Mouse (Mus musculus): ENCODE data around the gene Aff1. TPM values are rescaled to one million over a fixed set of nuclear protein-coding genes. Genes with fewer than 3 reads are reported as not detected.
A peak's percentile ranks its signal among the peaks of the same experiment; 100 is the strongest.

The Aff1 gene
- polyA plus RNA-seq, 1 experiment, result 16.2 TPM

DNA sequence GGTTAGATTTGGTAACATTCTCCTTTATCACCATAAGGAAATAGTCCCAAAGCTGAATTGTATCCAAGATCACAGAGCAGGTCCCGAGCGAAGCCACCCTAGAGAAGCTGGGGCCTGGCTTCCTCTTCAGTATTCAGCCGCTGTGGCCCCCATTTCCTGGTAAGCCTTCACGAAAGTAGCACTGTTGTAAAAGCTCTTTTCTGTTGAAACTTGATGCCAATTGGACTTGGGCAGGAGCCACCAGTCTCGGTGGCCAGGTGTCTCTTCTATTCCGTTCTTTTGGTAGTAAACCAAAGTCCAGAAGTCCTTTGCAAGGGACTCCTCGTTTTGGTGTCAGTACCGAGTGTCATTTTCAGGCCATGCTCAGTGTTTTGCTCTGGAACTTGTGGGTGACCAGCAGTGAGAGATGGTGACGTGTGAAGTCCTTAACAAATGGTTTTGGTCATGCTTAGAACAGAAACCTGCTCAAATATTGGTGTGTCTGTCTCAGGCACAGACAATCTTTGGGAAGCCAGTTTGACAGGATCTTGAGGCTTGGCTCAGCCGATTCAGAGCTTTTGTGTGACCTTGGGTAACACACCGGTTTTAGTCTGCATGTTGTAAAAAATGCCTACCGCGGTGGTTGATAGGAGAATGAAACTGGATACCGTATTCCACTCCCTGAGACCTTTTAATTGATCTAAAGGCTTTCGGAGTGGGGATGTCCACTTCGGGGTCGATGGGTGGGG lies 114.8 kb downstream of the Aff1 start:
- Histone ChIP-seq H3K27ac (ENCODE audit: insufficient read depth, low read length) (no peak overlapping the region), H3K4me1 (ENCODE audit: control insufficient read depth, insufficient read depth, insufficient read length) (peaks cover 3% of the 10 kb centered on the region; the same call in 1 of the 2 replicates), H3K27me3 (ENCODE audit: control insufficient read depth, insufficient read depth, low read length) (no peaks in the 10 kb centered on the region), H3K4me3 (ENCODE audit: extremely low read depth, insufficient read depth, insufficient read length) (no peak overlapping the region), H3K36me3 (ENCODE audit: control insufficient read depth, insufficient read depth, low read length) (peaks cover 6% of the 10 kb centered on the region)
- WGBS, result 71% methylated on average over 17 of the region's 17 CpGs
- no peak for TF ChIP-seq POLR2A (IDR thresholded peaks at IDR 0.05; ENCODE audit: low read depth, low read length)
- no peak for TF ChIP-seq CTCF (IDR thresholded peaks at IDR 0.05; ENCODE audit: extremely low read depth, insufficient read depth, insufficient read length, insufficient replicate concordance)
- peak in 1 of 2 experiments; percentile 11 for DNase-seq (ENCODE audit: low read depth in 1 of 2, low spot score in 2 of 2)

DNA sequence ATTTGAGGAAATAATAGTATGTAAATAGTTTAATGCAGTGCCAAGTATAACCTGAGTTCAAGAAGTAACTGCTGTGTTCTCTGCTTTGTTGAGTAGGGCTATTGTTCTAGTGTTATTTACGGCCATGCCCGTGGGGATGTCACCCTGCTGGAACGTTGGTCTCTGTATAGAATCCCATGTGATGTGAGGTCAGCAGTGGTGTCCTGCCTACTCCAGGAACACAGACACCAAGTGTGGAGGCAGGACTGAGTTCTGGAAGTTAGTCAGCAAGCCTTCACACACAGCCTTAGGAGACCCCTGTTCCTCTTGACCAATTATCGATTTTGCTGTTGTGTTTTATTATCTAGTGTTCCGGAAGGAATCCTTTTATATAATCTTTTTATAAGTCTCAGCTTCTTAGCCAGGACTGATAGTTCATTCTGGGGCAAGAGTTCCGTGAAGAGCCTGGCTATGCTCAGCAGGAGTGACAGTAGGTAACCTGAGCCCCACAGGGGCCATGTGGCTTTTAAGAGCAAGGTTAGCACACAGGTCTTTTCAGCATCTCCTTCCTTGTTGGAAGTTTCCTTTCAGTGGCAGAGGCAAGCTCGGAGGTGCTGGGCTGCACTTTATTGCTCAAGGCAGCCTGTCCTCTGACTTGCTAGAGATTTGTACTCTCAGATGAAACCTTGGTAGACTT lies 115.6 kb downstream of the Aff1 start:
- no peak for TF ChIP-seq POLR2A (IDR thresholded peaks at IDR 0.05; ENCODE audit: low read depth, low read length)
- no peak for TF ChIP-seq CTCF (IDR thresholded peaks at IDR 0.05; ENCODE audit: extremely low read depth, insufficient read depth, insufficient read length, insufficient replicate concordance)
- H3K27ac ChIP-seq (ENCODE audit: insufficient read depth, low read length), result no peak overlapping the region
- peaks cover 9% of the 10 kb centered on the region for H3K36me3 ChIP-seq (ENCODE audit: control insufficient read depth, insufficient read depth, low read length)
- H3K4me1 ChIP-seq (ENCODE audit: control insufficient read depth, insufficient read depth, insufficient read length), result peaks cover 3% of the 10 kb centered on the region; the same call in 1 of the 2 replicates
- 88% methylated on average over 7 of the region's 7 CpGs for WGBS
- no peaks in the 10 kb centered on the region for H3K27me3 ChIP-seq (ENCODE audit: control insufficient read depth, insufficient read depth, low read length)
- DNase-seq (ENCODE audit: low read depth in 1 of 2, low spot score in 2 of 2), result no peak
- H3K4me3 ChIP-seq (ENCODE audit: extremely low read depth, insufficient read depth, insufficient read length), result no peak overlapping the region

DNA sequence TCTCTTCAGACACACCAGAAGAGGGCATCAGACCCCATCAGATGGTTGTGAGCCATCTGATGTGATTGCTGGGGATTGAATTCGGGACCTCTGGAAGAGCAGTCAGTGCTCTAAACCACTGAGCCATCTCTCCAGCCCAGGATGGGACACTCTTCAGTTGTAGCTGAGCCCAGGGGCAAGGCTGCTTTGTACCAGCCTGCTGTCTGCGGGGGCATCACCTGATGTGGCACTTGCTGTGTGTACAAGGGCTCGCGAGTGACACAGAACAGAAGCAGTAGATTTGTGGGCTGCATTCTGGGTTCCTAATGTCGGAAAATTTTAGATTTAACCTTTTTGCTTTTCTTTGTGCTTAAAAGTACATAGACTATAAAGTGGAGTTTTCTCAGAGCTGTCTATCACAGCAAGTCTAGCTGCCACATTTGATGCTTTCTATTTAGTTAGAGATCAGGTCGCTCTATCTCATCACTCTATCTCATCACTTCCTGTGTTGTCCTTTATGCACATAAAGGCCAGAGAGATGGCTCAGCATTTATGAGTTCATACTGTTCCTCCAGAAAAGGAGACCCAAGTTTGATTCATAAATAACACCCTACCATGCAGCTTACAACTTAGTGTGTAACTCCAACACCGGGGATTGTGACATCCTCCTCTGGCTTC lies 117.6 kb downstream of the Aff1 start:
- 75% methylated on average over 7 of the region's 7 CpGs for WGBS
- Histone ChIP-seq H3K4me3 (ENCODE audit: extremely low read depth, insufficient read depth, insufficient read length) (no peak overlapping the region), H3K36me3 (ENCODE audit: control insufficient read depth, insufficient read depth, low read length) (peaks cover 12% of the 10 kb centered on the region), H3K4me1 (ENCODE audit: control insufficient read depth, insufficient read depth, insufficient read length) (peaks cover 3% of the 10 kb centered on the region; the same call in 1 of the 2 replicates), H3K27ac (ENCODE audit: insufficient read depth, low read length) (no peak overlapping the region), H3K27me3 (ENCODE audit: control insufficient read depth, insufficient read depth, low read length) (no peaks in the 10 kb centered on the region)
- TF ChIP-seq CTCF (IDR thresholded peaks at IDR 0.05; ENCODE audit: extremely low read depth, insufficient read depth, insufficient read length, insufficient replicate concordance), result no peak
- no peak for TF ChIP-seq POLR2A (IDR thresholded peaks at IDR 0.05; ENCODE audit: low read depth, low read length)
- no peak for DNase-seq (ENCODE audit: low read depth in 1 of 2, low spot score in 2 of 2)

DNA sequence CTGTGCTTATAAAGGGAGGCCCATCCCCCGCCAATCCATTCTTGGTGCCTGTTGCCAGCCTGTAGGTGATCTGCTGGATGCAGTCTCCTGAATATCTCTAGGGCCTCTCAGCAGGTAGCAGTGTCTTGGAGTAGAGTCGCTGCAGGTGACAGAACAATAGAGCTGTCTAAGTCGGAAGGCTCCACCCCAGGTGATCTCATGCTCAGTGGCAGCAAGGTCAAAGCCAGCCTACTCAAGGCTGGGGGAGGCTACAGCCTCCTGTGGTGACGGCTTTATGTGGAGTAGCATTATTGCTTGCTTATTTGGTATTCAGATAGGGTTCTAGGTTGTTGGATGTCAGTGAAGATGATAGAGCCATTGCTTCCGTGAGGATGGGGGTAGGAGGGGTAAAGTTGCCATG lies 121.1 kb downstream of the Aff1 start:
- Histone ChIP-seq H3K36me3 (ENCODE audit: control insufficient read depth, insufficient read depth, low read length) (peaks cover 12% of the 10 kb centered on the region), H3K4me1 (ENCODE audit: control insufficient read depth, insufficient read depth, insufficient read length) (no peaks in the 10 kb centered on the region), H3K27ac (ENCODE audit: insufficient read depth, low read length) (no peak overlapping the region), H3K4me3 (ENCODE audit: extremely low read depth, insufficient read depth, insufficient read length) (no peak overlapping the region), H3K27me3 (ENCODE audit: control insufficient read depth, insufficient read depth, low read length) (no peaks in the 10 kb centered on the region)
- TF ChIP-seq POLR2A (IDR thresholded peaks at IDR 0.05; ENCODE audit: low read depth, low read length) (no peak), CTCF (IDR thresholded peaks at IDR 0.05; ENCODE audit: extremely low read depth, insufficient read depth, insufficient read length, insufficient replicate concordance) (no peak)
- WGBS, result 96% methylated on average over 5 of the region's 5 CpGs
- DNase-seq (ENCODE audit: low read depth in 1 of 2, low spot score in 2 of 2), result no peak

DNA sequence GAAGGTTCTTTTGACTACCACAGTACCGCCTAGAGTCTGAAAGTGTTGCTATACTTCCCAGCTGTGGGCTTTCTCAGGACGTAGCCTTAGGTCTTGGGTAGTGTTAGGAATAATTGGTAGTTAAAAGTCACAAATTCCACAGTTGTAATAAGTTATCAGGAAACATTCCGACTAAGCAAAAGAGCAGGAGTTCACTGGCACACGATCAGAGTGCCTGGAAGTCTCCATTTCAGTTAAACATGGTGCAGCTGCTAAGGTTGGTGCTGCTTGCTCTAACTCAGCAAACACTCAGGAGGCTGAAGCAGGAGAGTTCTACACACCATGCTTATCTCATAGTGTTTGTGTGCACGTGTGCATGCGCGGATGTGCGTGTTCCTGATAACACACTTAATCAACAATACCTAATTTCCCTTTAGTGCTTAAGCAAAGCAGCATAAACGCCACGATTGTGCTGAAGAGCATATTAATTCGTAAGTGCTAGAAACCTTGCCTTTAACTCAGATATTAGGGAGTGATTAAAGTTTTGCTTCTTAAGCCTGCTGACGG lies 121.9 kb downstream of the Aff1 start:
- no peak overlapping the region for H3K27ac ChIP-seq (ENCODE audit: insufficient read depth, low read length)
- no peak for TF ChIP-seq CTCF (IDR thresholded peaks at IDR 0.05; ENCODE audit: extremely low read depth, insufficient read depth, insufficient read length, insufficient replicate concordance)
- TF ChIP-seq POLR2A (IDR thresholded peaks at IDR 0.05; ENCODE audit: low read depth, low read length), result no peak
- no peak overlapping the region for H3K4me3 ChIP-seq (ENCODE audit: extremely low read depth, insufficient read depth, insufficient read length)
- 86% methylated on average over 12 of the region's 12 CpGs for WGBS
- no peaks in the 10 kb centered on the region for H3K4me1 ChIP-seq (ENCODE audit: control insufficient read depth, insufficient read depth, insufficient read length)
- H3K36me3 ChIP-seq (ENCODE audit: control insufficient read depth, insufficient read depth, low read length), result peaks cover 12% of the 10 kb centered on the region
- no peaks in the 10 kb centered on the region for H3K27me3 ChIP-seq (ENCODE audit: control insufficient read depth, insufficient read depth, low read length)
- no peak for DNase-seq (ENCODE audit: low read depth in 1 of 2, low spot score in 2 of 2)

DNA sequence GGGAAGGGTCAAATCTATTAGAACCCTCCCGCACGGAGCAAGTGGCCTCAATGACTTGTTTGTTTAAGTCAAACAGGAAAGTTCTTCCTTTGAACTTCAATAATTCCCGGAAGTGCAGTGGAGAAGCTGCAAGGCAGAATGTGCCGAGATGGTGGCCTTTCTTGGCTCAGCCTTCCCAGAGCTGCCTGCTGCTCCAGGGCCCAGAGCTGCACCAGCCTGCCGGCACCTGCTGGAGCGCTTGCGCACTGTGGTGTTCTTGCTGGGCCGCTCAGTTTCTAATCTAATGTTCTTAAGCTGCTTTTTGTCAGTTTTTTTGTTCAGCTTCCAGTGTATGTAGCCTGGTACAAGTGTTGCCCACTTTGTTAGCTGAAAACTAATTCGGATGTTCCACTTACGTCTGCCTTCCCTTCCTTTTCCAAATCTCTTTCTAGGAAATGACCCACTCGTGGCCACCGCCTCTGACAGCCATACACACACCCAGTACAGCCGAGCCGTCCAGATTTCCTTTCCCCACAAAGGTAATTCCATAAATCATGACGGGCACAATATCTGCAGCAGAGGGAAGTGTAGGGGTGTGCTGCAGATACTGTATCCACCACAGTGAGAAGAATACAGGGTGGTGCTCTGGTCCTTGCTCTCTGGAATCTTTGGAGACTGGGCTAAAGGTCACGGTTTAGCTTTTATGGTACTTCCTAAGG lies 122.5 kb downstream of the Aff1 start:
- no peak overlapping the region for H3K4me3 ChIP-seq (ENCODE audit: extremely low read depth, insufficient read depth, insufficient read length)
- H3K36me3 ChIP-seq (ENCODE audit: control insufficient read depth, insufficient read depth, low read length), result peaks cover 11% of the 10 kb centered on the region
- whole genome bisulfite sequencing, result 87% methylated on average over 16 of the region's 16 CpGs
- H3K27me3 ChIP-seq (ENCODE audit: control insufficient read depth, insufficient read depth, low read length), result no peaks in the 10 kb centered on the region
- no peak overlapping the region for H3K27ac ChIP-seq (ENCODE audit: insufficient read depth, low read length)
- H3K4me1 ChIP-seq (ENCODE audit: control insufficient read depth, insufficient read depth, insufficient read length), result no peaks in the 10 kb centered on the region
- no peak for TF ChIP-seq CTCF (IDR thresholded peaks at IDR 0.05; ENCODE audit: extremely low read depth, insufficient read depth, insufficient read length, insufficient replicate concordance)
- TF ChIP-seq POLR2A (IDR thresholded peaks at IDR 0.05; ENCODE audit: low read depth, low read length), result no peak
- no peak for DNase-seq (ENCODE audit: low read depth in 1 of 2, low spot score in 2 of 2)

Data from spleen, adult 2 months (tissue).